Mouse (Mus musculus) G1E (cell line): Measurements from ENCODE around the gene Kpna7. TPM values are rescaled to one million over a fixed set of nuclear protein-coding genes. Genes with fewer than 3 reads are reported as not detected.
"Not testable (repeated sequence)": the region's sequence is repeated elsewhere in the genome, so short reads cannot be mapped to it uniquely, and the experiment has no call there.

Source experiments
- ATAC-seq: 2 replicates; pipeline ENCODE4 v1.8.0; 2016; ENCODE audit warnings: mild to moderate bottlenecking; ENCODE audit not compliant: insufficient number of reproducible peaks, poor library complexity, low FRiP score, severe bottlenecking; ENCODE audit errors: extremely low read depth
- DNase-seq: peaks from one replicate; pipeline ENCODE4 v3.0.0; 2012; ENCODE audit warnings: low spot score
- H3K27me3 ChIP-seq: 2 replicates; pipeline ENCODE4 v1.6.1; 2012; ENCODE audit warnings: mild to moderate bottlenecking, low read length, inconsistent platforms; ENCODE audit not compliant: insufficient read depth
- H3K36me3 ChIP-seq: replicated peaks from 2 replicates; pipeline ENCODE3; 2012; ENCODE audit warnings: mild to moderate bottlenecking, inconsistent platforms
- H3K4me1 ChIP-seq: 2 replicates; pipeline ENCODE4 v1.6.1; 2012; ENCODE audit warnings: low read depth, low read length, inconsistent platforms, mixed read lengths; ENCODE audit not compliant: insufficient read depth
- H3K4me3 ChIP-seq: 2 replicates; pipeline ENCODE4 v1.5.1; 2012; ENCODE audit warnings: low read depth, mild to moderate bottlenecking, inconsistent platforms, low read length, moderate library complexity, mixed read lengths
- H3K9me3 ChIP-seq: replicated peaks from 2 replicates; pipeline ENCODE4 v1.6.1; 2012; ENCODE audit warnings: inconsistent platforms
- CTCF ChIP-seq: IDR thresholded peaks from 2 replicates; pipeline ENCODE4 v1.5.1; 2012; ENCODE audit warnings: low read depth, low read length, inconsistent platforms, mixed read lengths
- GATA1 ChIP-seq: IDR thresholded peaks from 2 replicates; pipeline ENCODE4 v1.6.1; 2012; ENCODE audit warnings: borderline replicate concordance, low read length, inconsistent platforms, mixed read lengths
- GATA2 ChIP-seq: IDR thresholded peaks from 2 replicates; pipeline ENCODE4 v1.6.1; 2012; ENCODE audit warnings: low read depth, low read length, inconsistent platforms, borderline replicate concordance
- POLR2AphosphoS5 ChIP-seq: IDR thresholded peaks from 2 replicates; pipeline ENCODE4 v1.6.1; 2012; ENCODE audit warnings: low read depth, low read length, inconsistent platforms; ENCODE audit not compliant: insufficient replicate concordance
- TAL1 ChIP-seq: conservative IDR thresholded peaks from 2 replicates; pipeline ENCODE4 v1.6.1; 2012; ENCODE audit warnings: low read depth, low read length, inconsistent platforms, mixed read lengths
- polyA plus RNA-seq: library from polyadenylated mRNA; stranded (reverse); fragments of >175 nt; gene quantifications from 2 replicates; pipeline ENCODE4 v1.2.3, GENCODE M21; 2012
- total RNA-seq, 2 experiments: library from RNA; stranded (forward) in 1 of 2; stranded (reverse) in 1 of 2; fragments of 200-1000 nt in 1 of 2; fragments of >200 nt in 1 of 2; fragmentation: Nextera tagmentation in 1 of 2; gene quantifications; 2 replicates each; pipeline ENCODE4 v1.2.3; 2014 to 2017

Kpna7 gene
- total and polyA plus RNA-seq, 3 experiments, result not detected

GRCm38 (mm10) chr5:145069707-145070106 is 14.1 kb downstream of the Kpna7 start:
- H3K4me1 ChIP-seq, result no peaks in the 10 kb centered on the region
- DNase-seq (no peak), ATAC-seq (peak; percentile 57; the same call in 1 of the 2 replicates)
- H3K27me3 ChIP-seq, result peaks cover 4% of the 10 kb centered on the region
- H3K36me3 ChIP-seq, result no peaks in the 10 kb centered on the region
- no peak overlapping the region for H3K4me3 ChIP-seq
- no peaks in the 10 kb centered on the region for H3K9me3 ChIP-seq
- TF ChIP-seq TAL1, result no peak
- TF ChIP-seq CTCF, result peak; percentile 72
- TF ChIP-seq GATA1, result no peak

DNA sequence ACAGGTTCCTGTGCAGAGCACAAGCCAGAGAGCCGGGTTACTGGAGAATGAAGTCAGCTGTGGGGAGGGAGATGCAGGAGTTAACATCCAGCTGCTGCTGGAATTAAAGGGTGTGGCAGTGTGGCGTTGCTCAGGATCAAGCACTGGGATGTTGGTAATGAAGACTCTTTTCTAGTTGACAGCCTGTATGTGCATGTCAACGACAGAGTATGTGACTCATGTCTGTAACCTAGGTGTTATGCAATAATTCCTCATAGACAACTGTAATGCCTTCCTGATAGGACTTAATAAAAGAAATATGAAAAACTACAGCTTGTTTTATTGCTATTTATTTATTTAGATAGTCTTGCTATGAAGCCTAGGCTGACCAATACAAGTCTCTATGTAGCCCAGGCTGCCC is 15.0 kb downstream of the Kpna7 start:
- Histone ChIP-seq H3K9me3 (no peaks in the 10 kb centered on the region), H3K4me3 (no peak overlapping the region), H3K27me3 (peaks cover 4% of the 10 kb centered on the region), H3K36me3 (no peaks in the 10 kb centered on the region), H3K4me1 (no peaks in the 10 kb centered on the region)
- DNase-seq, result no peak
- no peak for ATAC-seq
- TF ChIP-seq GATA1 (no peak), TAL1 (no peak), POLR2AphosphoS5 (no peak), GATA2 (no peak), CTCF (no peak)

GRCm38 (mm10) chr5:145064765-145065340 is 19.0 kb downstream of the Kpna7 start:
- Histone ChIP-seq H3K27me3 (no peaks in the 10 kb centered on the region; the same call in 1 of the 2 replicates), H3K9me3 (no peaks in the 10 kb centered on the region), H3K4me1 (no peaks in the 10 kb centered on the region), H3K36me3 (no peaks in the 10 kb centered on the region), H3K4me3 (no peak overlapping the region)
- ATAC-seq (no peak), DNase-seq (no peak)
- no peak for TF ChIP-seq CTCF
- TF ChIP-seq GATA1, result no peak
- TF ChIP-seq GATA2, result no peak
- no peak for TF ChIP-seq POLR2AphosphoS5
- TF ChIP-seq TAL1, result no peak

DNA sequence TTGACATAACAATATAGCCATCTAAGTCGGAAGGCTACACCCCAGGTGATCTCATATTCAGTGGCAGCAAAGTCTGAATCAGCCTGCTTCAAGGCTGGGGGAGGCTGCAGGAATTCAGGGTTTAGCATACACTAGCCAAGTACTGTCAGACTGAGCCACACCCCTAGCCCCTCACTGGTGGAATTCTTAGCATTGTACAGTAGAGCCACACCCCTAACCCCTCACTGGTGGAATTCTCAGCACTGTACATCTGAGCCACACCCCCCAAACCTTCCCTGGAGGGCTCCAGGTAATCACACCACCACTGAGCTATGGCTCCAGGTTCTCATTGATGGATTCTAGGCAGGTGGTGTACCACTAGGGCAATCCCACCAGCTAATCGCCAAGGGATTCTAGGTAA is 24.3 kb downstream of the Kpna7 start:
- TF ChIP-seq POLR2AphosphoS5 (no peak), TAL1 (no peak), CTCF (no peak), GATA2 (no peak), GATA1 (no peak)
- no peak for DNase-seq
- Histone ChIP-seq H3K4me1 (no peaks in the 10 kb centered on the region), H3K9me3 (no peaks in the 10 kb centered on the region), H3K27me3 (0 out of 2 replicates have a peak, but pooled peaks cover 3% of the 10 kb centered on the region), H3K4me3 (no peak overlapping the region), H3K36me3 (no peaks in the 10 kb centered on the region)
- no peak for ATAC-seq

DNA sequence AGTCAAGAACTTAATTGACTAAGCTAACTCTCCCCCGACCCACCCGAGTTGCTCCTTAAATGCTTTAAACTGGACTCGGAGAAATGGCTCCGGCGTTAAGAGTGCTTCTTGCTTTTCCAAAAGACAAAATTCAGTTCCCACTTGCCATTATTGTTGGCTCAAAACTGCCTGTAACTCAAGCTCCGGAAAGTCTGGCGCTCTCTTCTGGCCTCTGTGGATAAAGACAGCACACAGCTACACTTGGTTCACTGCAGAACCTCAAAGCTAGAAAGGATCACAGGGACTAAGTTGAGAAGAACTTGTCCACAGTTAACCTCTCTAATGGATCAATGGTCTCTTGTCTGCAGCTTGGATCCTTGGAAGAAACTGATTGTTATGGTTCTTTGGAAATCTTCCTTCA is 25.1 kb downstream of the Kpna7 start:
- H3K9me3 ChIP-seq, result no peaks in the 10 kb centered on the region
- no peaks in the 10 kb centered on the region for H3K4me1 ChIP-seq
- ATAC-seq (no peak), DNase-seq (no peak)
- H3K4me3 ChIP-seq, result no peak overlapping the region
- no peaks in the 10 kb centered on the region for H3K36me3 ChIP-seq
- H3K27me3 ChIP-seq, result 0 out of 2 replicates have a peak, but pooled peaks cover 3% of the 10 kb centered on the region
- TF ChIP-seq CTCF, result peak; percentile 54
- no peak for TF ChIP-seq GATA2
- TF ChIP-seq TAL1, result no peak
- no peak for TF ChIP-seq GATA1
- no peak for TF ChIP-seq POLR2AphosphoS5

GRCm38 (mm10) chr5:145057907-145058306 is 25.9 kb downstream of the Kpna7 start:
- TF ChIP-seq GATA2 (no peak), GATA1 (no peak), POLR2AphosphoS5 (no peak), TAL1 (no peak), CTCF (no peak)
- H3K4me1 ChIP-seq, result no peaks in the 10 kb centered on the region
- 0 out of 2 replicates have a peak, but pooled peaks cover 3% of the 10 kb centered on the region for H3K27me3 ChIP-seq
- DNase-seq, result no peak
- H3K9me3 ChIP-seq, result no peaks in the 10 kb centered on the region
- ATAC-seq, result no peak
- H3K36me3 ChIP-seq, result no peaks in the 10 kb centered on the region
- H3K4me3 ChIP-seq, result no peak overlapping the region

DNA sequence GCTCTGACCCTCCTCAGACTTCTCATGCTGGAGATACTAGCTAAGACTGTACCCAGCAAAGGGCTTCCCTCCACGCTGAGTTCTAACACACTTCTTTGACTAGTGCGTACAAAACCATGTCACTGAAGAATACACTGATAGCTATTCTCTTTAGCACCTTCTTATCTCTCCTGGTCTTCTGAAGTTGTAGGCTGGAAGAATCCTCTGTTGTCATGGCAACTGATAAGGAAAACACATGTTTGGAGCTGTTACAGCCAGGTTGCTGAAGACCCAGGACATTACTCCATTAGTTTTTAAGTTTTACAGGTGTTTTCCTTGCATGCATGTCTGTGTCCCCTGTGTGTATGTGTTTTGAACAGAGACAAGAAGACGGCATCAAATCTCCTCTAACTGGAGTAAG is 29.6 kb downstream of the Kpna7 start:
- not testable (repeated sequence) for H3K4me3 ChIP-seq, H3K9me3 ChIP-seq, ATAC-seq, DNase-seq, H3K36me3 ChIP-seq, H3K4me1 ChIP-seq, H3K27me3 ChIP-seq

- not testable (repeated sequence) for DNase-seq, H3K9me3 ChIP-seq, ATAC-seq, H3K27me3 ChIP-seq, H3K4me3 ChIP-seq, H3K4me1 ChIP-seq, H3K36me3 ChIP-seq
These were observed 41.1 kb downstream of the Kpna7 start, which contains the start of gene 1700018F24Rik for GRCm38 (mm10) chr5:145042690-145043089. TSS of gene 1700018F24Rik (plus strand) at chr5:145042990.
